ENCODE assay signal across 8 mouse cellular contexts in genomic region chr11:67586231-67586994, GRCm38 (mm10).
DNase-seq lines count a peak whose midpoint lies in the region; ATAC-seq and TF ChIP-seq lines count a peak whose summit lies in the region.
"Had no signal": no experiment of that assay in that cellular context is flagged by ENCODE, and none has a peak within 500 bp of the region (broad histone marks: within the 10 kb centered on the region; RNA-seq: fewer than 3 reads in every experiment).

No protein-coding gene starts in this region.

- TF ChIP-seq CTCF in CH12.LX (conservative IDR thresholded peaks at IDR 0.05 in 1 of 2, IDR thresholded peaks at IDR 0.05 in 1 of 2; ENCODE audit: low read depth in 2 of 2, low read length in 2 of 2) = no peak
- TF ChIP-seq CTCF in stomach, postnatal 0 days (IDR thresholded peaks at IDR 0.05; ENCODE audit: low read depth) = no peak

- H3K79me2 ChIP-seq in CH12.LX (replicated peaks; ENCODE audit: control insufficient read depth, extremely low read depth, insufficient read depth, poor library complexity, severe bottlenecking) = no peaks in the 10 kb centered on the region

- no peaks in the 10 kb centered on the region for H3K9me3 ChIP-seq in CH12.LX (replicated peaks; ENCODE audit: low read length)
- H3K9me3 ChIP-seq in limb, embryonic 15.5 days = no peaks in the 10 kb centered on the region
- H3K9me3 ChIP-seq in stomach, postnatal 0 days (ENCODE audit: control insufficient read depth, low read length) = no peaks in the 10 kb centered on the region
- H3K9me3 ChIP-seq: lung, embryonic 15.5 days had no signal

- TF ChIP-seq RAD21 in CH12.LX (IDR thresholded peaks at IDR 0.05; ENCODE audit: low read depth, low read length) = no peak

- in situ Hi-C loops in CH12.LX (cut with MboI; ENCODE audit: low pct_ligation_motif_present, low pct_unique_long_range_greater_than_20kb, low sequenced_read_pairs) = no loop called here

- peaks cover 0 to 4% of the 10 kb centered on the region in 2 experiments for H3K36me3 ChIP-seq in CH12.LX (replicated peaks in 1 of 2; ENCODE audit: control insufficient read depth in 1 of 2, insufficient read depth in 1 of 2, low read length in 1 of 2)
- no peaks in the 10 kb centered on the region for H3K36me3 ChIP-seq in limb, embryonic 15.5 days
- no peaks in the 10 kb centered on the region for H3K36me3 ChIP-seq in stomach, postnatal 0 days (ENCODE audit: control insufficient read depth, insufficient read depth, low read length)
- H3K36me3 ChIP-seq: lung, embryonic 15.5 days had no signal

- H3K4me2 ChIP-seq in CH12.LX (ENCODE audit: insufficient read depth, low read depth, poor library complexity, severe bottlenecking) = no peak overlapping the region
- H3K4me2 ChIP-seq in limb, embryonic 15.5 days = no peak overlapping the region
- no peak overlapping the region for H3K4me2 ChIP-seq in stomach, postnatal 0 days (replicated peaks; ENCODE audit: low read depth)
- H3K4me2 ChIP-seq: lung, embryonic 15.5 days had no signal

- H3K4me1 ChIP-seq in CH12.LX (ENCODE audit: control insufficient read depth in 1 of 2, insufficient read depth in 2 of 2) = peaks cover 29 to 64% of the 10 kb centered on the region in 2 experiments
- peaks cover 28% of the 10 kb centered on the region for H3K4me1 ChIP-seq in limb, embryonic 15.5 days
- H3K4me1 ChIP-seq in stomach, postnatal 0 days (replicated peaks; ENCODE audit: control insufficient read depth, insufficient read depth) = no peaks in the 10 kb centered on the region

- H3K27me3 ChIP-seq in CH12.LX (replicated peaks) = no peaks in the 10 kb centered on the region
- no peaks in the 10 kb centered on the region for H3K27me3 ChIP-seq in limb, embryonic 15.5 days
- no peaks in the 10 kb centered on the region for H3K27me3 ChIP-seq in stomach, postnatal 0 days (ENCODE audit: control insufficient read depth, insufficient read depth, low read length)
- H3K27me3 ChIP-seq: lung, embryonic 15.5 days had no signal

- H3K9ac ChIP-seq in CH12.LX (ENCODE audit: insufficient read depth, low read depth) = no peak overlapping the region
- H3K9ac ChIP-seq in limb, embryonic 15.5 days = no peak overlapping the region
- H3K9ac ChIP-seq in stomach, postnatal 0 days (ENCODE audit: low read length) = no peak overlapping the region
- H3K9ac ChIP-seq: lung, embryonic 15.5 days had no signal

- intact Hi-C loops in gastrocnemius, postnatal 14 days (cut with DNase I; ENCODE audit: low total_unique reads) = no loop called here
- intact Hi-C loops in left cerebral cortex, postnatal 10 days (cut with DNase I) = no loop called here

- no peak for TF ChIP-seq POLR2A in CH12.LX (IDR thresholded peaks at IDR 0.05; ENCODE audit: low read depth, low read length)

- WGBS in limb, embryonic 15.5 days = 64% methylated on average over 3 of the region's 3 CpGs
- WGBS in stomach, postnatal 0 days = 72% methylated on average over 3 of the region's 3 CpGs

- DNase-seq in 3T3-L1 (ENCODE audit: low read depth, low spot score) (peak; percentile 90), CH12.LX (ENCODE audit: extremely low read depth) (no peak)
- DNase-seq in gastrocnemius, postnatal 14 days = peak; percentile 47
- no peak for DNase-seq in stomach, postnatal 0 days (ENCODE audit: low spot score)
- DNase-seq in left cerebral cortex, postnatal 10 days (ENCODE audit: extremely low spot score in 1 of 2, low spot score in 2 of 2) = no peak
- DNase-seq in kidney, adult 18-20 months = no peak

- H3K27ac ChIP-seq in CH12.LX (ENCODE audit: insufficient read depth, low read depth) = no peak overlapping the region
- peak overlapping the region; percentile 54 for H3K27ac ChIP-seq in limb, embryonic 15.5 days
- peak overlapping the region; percentile 65 for H3K27ac ChIP-seq in stomach, postnatal 0 days (replicated peaks)
- H3K27ac ChIP-seq: lung, embryonic 15.5 days had no signal

- dilution Hi-C loops in CH12.LX (cut with MboI; ENCODE audit: extremely low pct_ligation_motif_present, extremely low pct_unique_long_range_greater_than_20kb, low sequenced_read_pairs) = no loop called here

- H3K4me3 ChIP-seq in CH12.LX (replicated peaks in 1 of 3; ENCODE audit: low read depth in 2 of 3, low read length in 2 of 3, poor library complexity in 1 of 3) = peak overlapping the region in 1 of 3 experiments; percentile 32
- no peak overlapping the region for H3K4me3 ChIP-seq in limb, embryonic 15.5 days
- no peak overlapping the region for H3K4me3 ChIP-seq in stomach, postnatal 0 days (ENCODE audit: low read depth, low read length)
- H3K4me3 ChIP-seq: lung, embryonic 15.5 days had no signal

- no peak for TF ChIP-seq EP300 in CH12.LX (IDR thresholded peaks at IDR 0.05; ENCODE audit: low read length)
- peak; percentile 33 for TF ChIP-seq EP300 in stomach, postnatal 0 days (optimal IDR thresholded peaks at IDR 0.05)

- no peak; the same call in 1 of the 2 replicates for ATAC-seq in limb, embryonic 15.5 days (ENCODE audit: insufficient number of reproducible peaks, low FRiP score, low TSS enrichment, low read depth)
- ATAC-seq in stomach, postnatal 0 days (ENCODE audit: low FRiP score, low TSS enrichment) = peak; percentile 45; the same call in 1 of the 2 replicates

TF ChIP-seq in CH12.LX, 34 proteins besides CTCF, POLR2A, EP300 and RAD21:
- peak; percentile 35 for TF ChIP-seq ETS1 (conservative IDR thresholded peaks at IDR 0.05; ENCODE audit: low read depth, low read length)
- no peak for TF ChIP-seq ZC3H11A (IDR thresholded peaks at IDR 0.05; ENCODE audit: low read depth, low read length)
- no peak for TF ChIP-seq KAT2A (IDR thresholded peaks at IDR 0.05; ENCODE audit: insufficient replicate concordance, low read length)
- TF ChIP-seq ZNF384 (IDR thresholded peaks at IDR 0.05; ENCODE audit: low read depth, low read length) = 0 out of 2 replicates have a peak, but pooled peaks have one; percentile 16
- no peak for TF ChIP-seq NELFE (IDR thresholded peaks at IDR 0.05; ENCODE audit: low read depth, low read length)
- TF ChIP-seq GABPA (IDR thresholded peaks at IDR 0.05; ENCODE audit: insufficient replicate concordance, low read depth, low read length) = no peak
- TF ChIP-seq TCF12 (IDR thresholded peaks at IDR 0.05; ENCODE audit: low read depth, low read length) = peak; percentile 48; the same call in 1 of the 2 replicates
- peak; percentile 37 for TF ChIP-seq BHLHE40 (IDR thresholded peaks at IDR 0.05; ENCODE audit: low read depth, low read length)
- TF ChIP-seq CHD2 (IDR thresholded peaks at IDR 0.05; ENCODE audit: low read length) = 0 out of 2 replicates have a peak, but pooled peaks have one; percentile 20

Comparison
In these comparisons a context has a peak if more than half of its experiments do, and no peak if none do; other contexts are left out.
1. DNase-seq: peak in 3T3-L1 (single experiment) and gastrocnemius, postnatal 14 days (single experiment); none in CH12.LX (single experiment), stomach, postnatal 0 days (single experiment), left cerebral cortex, postnatal 10 days (0 of 2) and kidney, adult 18-20 months (single experiment).